Mouse (Mus musculus) ES-Bruce4 (cell line): Measurements from ENCODE around the gene Tiam1. TPM values are rescaled to one million over a fixed set of nuclear protein-coding genes. Genes with fewer than 3 reads are reported as not detected.

Source experiments
- H3K27ac ChIP-seq: 2 replicates; pipeline ENCODE4 v1.5.1; 2012; ENCODE audit warnings: low read length, inconsistent platforms; ENCODE audit not compliant: insufficient read depth
- H3K27me3 ChIP-seq: 2 replicates; pipeline ENCODE4 v1.6.1; 2012; ENCODE audit warnings: mild to moderate bottlenecking, low read length, inconsistent platforms; ENCODE audit not compliant: control insufficient read depth, poor library complexity, insufficient read depth, severe bottlenecking
- H3K36me3 ChIP-seq: 2 replicates; pipeline ENCODE4 v1.6.1; 2012; ENCODE audit warnings: inconsistent platforms, mild to moderate bottlenecking, low read length, moderate library complexity; ENCODE audit not compliant: control insufficient read depth, poor library complexity, insufficient read depth, severe bottlenecking
- H3K4me1 ChIP-seq: one replicate; pipeline ENCODE4 v1.8.1; 2011; ENCODE audit warnings: low read length; ENCODE audit not compliant: control insufficient read depth, insufficient read depth
- H3K4me3 ChIP-seq: 2 replicates; pipeline ENCODE4 v1.5.1; 2011; ENCODE audit warnings: low read depth, mild to moderate bottlenecking, low read length
- H3K9ac ChIP-seq: 2 replicates; pipeline ENCODE4 v1.6.1; 2012; ENCODE audit warnings: low read depth, mild to moderate bottlenecking, inconsistent platforms; ENCODE audit not compliant: poor library complexity, severe bottlenecking
- H3K9me3 ChIP-seq: replicated peaks from 2 replicates; pipeline ENCODE4 v1.6.1; 2012; ENCODE audit warnings: mild to moderate bottlenecking, low read length, inconsistent platforms; ENCODE audit not compliant: control insufficient read depth, poor library complexity, insufficient read depth, severe bottlenecking
- CTCF ChIP-seq: IDR thresholded peaks from one replicate; pipeline ENCODE4 v1.8.1; 2011; ENCODE audit warnings: low read depth, low read length
- EP300 ChIP-seq: IDR thresholded peaks from 2 replicates; pipeline ENCODE4 v1.6.1; 2011; ENCODE audit warnings: low read depth, low read length; ENCODE audit not compliant: insufficient read depth
- POLR2A ChIP-seq: IDR thresholded peaks from one replicate; pipeline ENCODE4 v1.8.1; 2011; ENCODE audit warnings: low read length; ENCODE audit not compliant: insufficient read depth
- polyA plus RNA-seq: library from polyadenylated mRNA; stranded (reverse); fragments of >200 nt; gene quantifications from 2 replicates; pipeline ENCODE4 v1.2.4, GENCODE M21; 2011; ENCODE audit warnings: low read depth; ENCODE audit not compliant: missing spikeins, insufficient read depth, insufficient read length

The Tiam1 gene
- polyA plus RNA-seq, 1 experiment: 24.4 TPM

GRCm38 (mm10) chr16:90180975-90181374 is 37.4 kb upstream of the Tiam1 start:
- Histone ChIP-seq H3K4me3 (no peak overlapping the region), H3K27me3 (no peaks in the 10 kb centered on the region), H3K4me1 (no peaks in the 10 kb centered on the region), H3K36me3 (no peaks in the 10 kb centered on the region), H3K9me3 (no peaks in the 10 kb centered on the region), H3K9ac (no peak overlapping the region), H3K27ac (no peak overlapping the region)
- no peak for TF ChIP-seq EP300
- no peak for TF ChIP-seq POLR2A
- TF ChIP-seq CTCF: no peak

DNA sequence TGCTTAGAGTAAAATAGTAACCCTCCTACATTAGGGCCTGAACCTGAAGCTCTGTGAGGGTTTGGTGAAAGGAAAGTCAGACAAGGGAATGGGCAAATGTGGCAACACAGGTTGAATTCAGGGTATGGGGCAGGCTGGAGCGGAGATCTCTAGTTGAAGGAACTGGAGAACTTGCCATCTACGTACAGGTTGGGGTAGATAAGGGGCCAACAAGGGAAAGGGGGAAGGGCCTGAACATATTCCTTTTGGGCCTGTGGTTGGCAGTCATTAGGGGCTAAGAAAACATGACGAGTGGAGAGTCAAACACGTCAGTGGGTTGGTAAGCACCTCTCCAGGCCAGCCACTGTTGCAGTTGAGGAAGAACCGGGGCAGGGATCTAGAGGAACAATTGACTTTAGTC is 36.3 kb upstream of the Tiam1 start:
- Histone ChIP-seq H3K9me3 (no peaks in the 10 kb centered on the region), H3K9ac (no peak overlapping the region), H3K4me3 (no peak overlapping the region), H3K27ac (no peak overlapping the region), H3K4me1 (no peaks in the 10 kb centered on the region), H3K27me3 (no peaks in the 10 kb centered on the region), H3K36me3 (no peaks in the 10 kb centered on the region)
- TF ChIP-seq CTCF (no peak), EP300 (no peak), POLR2A (no peak)

DNA sequence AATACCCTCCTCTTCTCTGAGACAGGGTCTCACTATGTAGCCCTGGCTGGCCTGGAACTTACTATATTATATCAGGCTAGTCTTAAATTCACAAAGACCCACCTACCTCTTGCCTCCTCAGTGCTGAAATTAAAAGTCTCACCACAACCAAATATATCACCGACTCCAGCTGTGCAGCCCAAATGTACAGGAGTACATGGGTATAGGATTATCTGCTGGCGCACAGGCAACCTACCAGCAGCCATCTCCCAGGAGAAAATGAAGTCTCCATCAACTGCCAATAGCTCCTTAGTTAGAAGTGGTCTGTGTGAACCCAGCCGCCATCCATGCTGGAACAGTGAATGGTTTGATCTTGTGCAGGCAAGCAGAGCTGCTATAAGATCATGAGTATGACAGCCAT is 34.8 kb upstream of the Tiam1 start:
- no peak for TF ChIP-seq CTCF
- no peak for TF ChIP-seq POLR2A
- TF ChIP-seq EP300: no peak
- no peak overlapping the region for H3K27ac ChIP-seq
- no peaks in the 10 kb centered on the region for H3K4me1 ChIP-seq
- no peak overlapping the region for H3K9ac ChIP-seq
- H3K27me3 ChIP-seq: no peaks in the 10 kb centered on the region
- no peaks in the 10 kb centered on the region for H3K36me3 ChIP-seq
- no peaks in the 10 kb centered on the region for H3K9me3 ChIP-seq
- no peak overlapping the region for H3K4me3 ChIP-seq

DNA sequence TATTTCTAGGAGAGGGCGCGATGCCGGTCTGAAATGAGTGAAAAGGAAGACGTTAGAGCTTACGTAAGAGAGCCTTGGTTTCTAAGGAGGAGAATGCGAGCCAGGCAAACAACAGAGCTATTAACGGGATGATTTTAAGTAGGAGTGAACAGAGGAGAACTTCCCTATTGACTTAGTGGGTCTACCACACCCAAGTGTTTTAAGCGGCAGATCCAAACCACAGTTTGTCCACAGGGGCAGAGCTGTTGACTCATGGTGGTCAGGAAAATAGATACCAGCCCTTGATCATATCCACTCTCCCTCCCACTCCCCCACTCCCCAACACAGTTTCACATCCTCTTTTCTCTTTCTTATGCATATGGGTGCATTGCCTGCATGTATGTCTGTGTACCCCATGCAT is 33.9 kb upstream of the Tiam1 start:
- no peak overlapping the region for H3K9ac ChIP-seq

GRCm38 (mm10) chr16:90176472-90176871 is 32.9 kb upstream of the Tiam1 start:
- no peaks in the 10 kb centered on the region for H3K4me1 ChIP-seq
- H3K36me3 ChIP-seq: no peaks in the 10 kb centered on the region
- H3K4me3 ChIP-seq: no peak overlapping the region
- TF ChIP-seq POLR2A (no peak), CTCF (no peak), EP300 (no peak)
- H3K9me3 ChIP-seq: no peaks in the 10 kb centered on the region
- no peak overlapping the region for H3K9ac ChIP-seq
- H3K27ac ChIP-seq: no peak overlapping the region
- H3K27me3 ChIP-seq: no peaks in the 10 kb centered on the region

More for the DNA sequence above, 33.9 kb upstream of the Tiam1 start:
- H3K27ac ChIP-seq: no peak overlapping the region
- TF ChIP-seq EP300 (no peak), POLR2A (no peak), CTCF (no peak)
- no peaks in the 10 kb centered on the region for H3K9me3 ChIP-seq
- no peaks in the 10 kb centered on the region for H3K36me3 ChIP-seq
- H3K27me3 ChIP-seq: no peaks in the 10 kb centered on the region
- H3K4me1 ChIP-seq: no peaks in the 10 kb centered on the region
- no peak overlapping the region for H3K4me3 ChIP-seq

- Histone ChIP-seq H3K9me3 (no peaks in the 10 kb centered on the region), H3K36me3 (no peaks in the 10 kb centered on the region), H3K27me3 (no peaks in the 10 kb centered on the region), H3K27ac (no peak overlapping the region), H3K4me1 (peaks cover 2% of the 10 kb centered on the region), H3K9ac (no peak overlapping the region), H3K4me3 (no peak overlapping the region)
- TF ChIP-seq CTCF: no peak
- TF ChIP-seq POLR2A: no peak
- TF ChIP-seq EP300: no peak
Measured at GRCm38 (mm10) chr16:90171416-90171815, 27.8 kb upstream of the Tiam1 start.
